Mouse (Mus musculus) liver, adult 2 months (tissue): Measurements from ENCODE around the gene D330020A13Rik.

Experiments
- CTCF ChIP-seq: fragments of 200-500 bp; IDR thresholded peaks from 2 replicates; pipeline ENCODE4 v1.5.1; 2011; ENCODE audit warnings: low read depth, low read length, control low read depth
- POLR2A ChIP-seq: fragments of 200-500 bp; IDR thresholded peaks from 2 replicates; pipeline ENCODE4 v1.6.1; 2011; ENCODE audit warnings: low read length, control low read depth; ENCODE audit not compliant: insufficient read depth; ENCODE audit errors: extremely low read depth

- TF ChIP-seq POLR2A (no peak), CTCF (no peak)
Observed at GRCm38 (mm10) chr6:120294785-120295133, 595 bp downstream of the D330020A13Rik start.
